Mouse (Mus musculus): ENCODE results near the gene Pias4. TPM values are rescaled to one million over a fixed set of nuclear protein-coding genes. Genes with fewer than 3 reads are reported as not detected.
A peak's percentile ranks its signal among the peaks of the same experiment; 100 is the strongest.

Pias4 gene
- polyA plus RNA-seq, 1 experiment = 36.8 TPM

DNA sequence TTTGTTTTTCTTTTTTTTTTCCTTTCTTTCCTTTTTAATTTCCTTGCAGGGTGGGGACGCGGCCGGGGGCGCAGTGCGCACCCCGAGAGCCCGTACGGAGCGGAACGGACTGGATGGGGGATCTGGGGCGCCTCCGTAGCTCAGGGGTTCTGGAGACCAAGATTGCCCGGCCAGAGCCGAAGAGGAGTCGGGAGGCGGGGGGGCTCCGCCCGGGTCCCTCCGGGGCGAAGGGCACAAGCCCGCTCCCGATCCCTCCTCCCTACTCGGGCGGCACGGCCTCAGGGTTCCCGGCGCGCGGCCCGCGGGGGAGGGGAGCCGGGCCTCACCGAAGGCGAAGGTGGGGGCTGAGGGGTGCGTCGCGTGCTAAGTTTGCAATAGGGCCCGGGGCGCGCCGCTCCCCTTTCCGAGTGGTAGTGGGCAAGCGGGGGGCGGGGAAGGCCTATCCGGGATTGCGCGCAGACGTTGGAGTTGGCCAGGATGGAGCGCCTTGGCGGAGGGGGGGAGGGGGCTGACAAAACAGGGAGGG is 31.0 kb downstream of the Pias4 start:
- Histone ChIP-seq H3K9ac (ENCODE audit: low read depth, poor library complexity, severe bottlenecking) (peak overlapping the region; percentile 99), H3K4me1 (ENCODE audit: control insufficient read depth, insufficient read depth, low read length) (peaks cover 2% of the 10 kb centered on the region), H3K27ac (ENCODE audit: insufficient read depth, low read length) (peak overlapping the region; percentile 55), H3K36me3 (ENCODE audit: control insufficient read depth, insufficient read depth, low read length, poor library complexity, severe bottlenecking) (no peaks in the 10 kb centered on the region), H3K27me3 (ENCODE audit: control insufficient read depth, insufficient read depth, low read length, poor library complexity, severe bottlenecking) (no peaks in the 10 kb centered on the region), H3K4me3 (ENCODE audit: low read depth, low read length) (peak overlapping the region; percentile 78), H3K9me3 (replicated peaks; ENCODE audit: control insufficient read depth, insufficient read depth, low read length, poor library complexity, severe bottlenecking) (no peaks in the 10 kb centered on the region)
- no peak for TF ChIP-seq POLR2A (IDR thresholded peaks at IDR 0.05; ENCODE audit: insufficient read depth, low read length)
- TF ChIP-seq CTCF (IDR thresholded peaks at IDR 0.05; ENCODE audit: low read depth, low read length) = no peak
- TF ChIP-seq EP300 (IDR thresholded peaks at IDR 0.05; ENCODE audit: insufficient read depth, low read depth, low read length) = no peak

DNA sequence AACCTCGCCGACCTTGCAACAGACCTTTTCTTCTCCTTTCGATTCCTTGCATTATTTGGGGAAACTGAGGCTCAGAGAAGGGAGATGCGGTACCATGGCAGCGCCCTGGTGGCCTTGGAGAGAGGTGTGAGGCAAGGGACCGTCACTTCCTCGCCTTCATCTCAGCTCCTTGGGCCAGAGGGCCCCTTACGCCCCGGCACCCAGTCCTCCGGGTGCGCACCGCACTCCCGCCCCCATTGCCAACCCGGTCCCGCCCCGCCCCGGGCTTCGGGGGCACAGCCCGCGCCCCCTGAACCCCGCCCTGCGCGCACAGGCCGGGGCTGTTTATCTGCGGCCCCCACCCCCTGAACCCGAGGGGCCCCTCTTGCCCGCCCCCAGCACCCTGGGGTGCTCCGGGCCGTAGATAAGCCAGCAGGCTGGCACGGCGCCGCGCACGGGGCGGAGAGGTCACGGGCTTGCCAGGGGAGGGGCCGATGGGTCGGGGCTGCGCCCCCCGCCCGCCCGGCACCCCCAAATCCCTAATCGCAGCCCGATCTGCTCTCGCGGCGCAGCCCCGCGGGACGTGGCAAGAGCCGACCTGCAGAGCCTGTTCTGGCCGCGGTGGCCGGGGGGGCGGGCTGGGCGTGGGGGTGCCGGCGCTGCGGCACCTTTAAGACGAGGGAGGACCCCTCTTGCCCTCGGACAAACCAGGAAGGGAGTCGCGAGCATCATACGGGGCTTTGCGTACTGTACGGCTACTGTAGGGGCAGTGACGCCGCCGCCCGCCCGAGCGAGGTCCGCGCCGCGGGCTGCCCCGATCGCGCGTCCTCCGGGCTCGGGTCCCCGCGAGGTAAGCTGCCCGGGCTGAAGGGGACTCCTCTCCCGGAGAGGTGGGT is 31.7 kb downstream of the Pias4 start:
- TF ChIP-seq POLR2A (IDR thresholded peaks at IDR 0.05; ENCODE audit: insufficient read depth, low read length) (no peak), CTCF (IDR thresholded peaks at IDR 0.05; ENCODE audit: low read depth, low read length) (no peak), EP300 (IDR thresholded peaks at IDR 0.05; ENCODE audit: insufficient read depth, low read depth, low read length) (no peak)
- H3K4me1 ChIP-seq (ENCODE audit: control insufficient read depth, insufficient read depth, low read length) = peaks cover 2% of the 10 kb centered on the region
- H3K4me3 ChIP-seq (ENCODE audit: low read depth, low read length) = peak overlapping the region; percentile 78
- no peaks in the 10 kb centered on the region for H3K27me3 ChIP-seq (ENCODE audit: control insufficient read depth, insufficient read depth, low read length, poor library complexity, severe bottlenecking)
- no peaks in the 10 kb centered on the region for H3K9me3 ChIP-seq (replicated peaks; ENCODE audit: control insufficient read depth, insufficient read depth, low read length, poor library complexity, severe bottlenecking)
- no peaks in the 10 kb centered on the region for H3K36me3 ChIP-seq (ENCODE audit: control insufficient read depth, insufficient read depth, low read length, poor library complexity, severe bottlenecking)
- H3K27ac ChIP-seq (ENCODE audit: insufficient read depth, low read length) = peak overlapping the region; percentile 55
- peak overlapping the region; percentile 99 for H3K9ac ChIP-seq (ENCODE audit: low read depth, poor library complexity, severe bottlenecking)

DNA sequence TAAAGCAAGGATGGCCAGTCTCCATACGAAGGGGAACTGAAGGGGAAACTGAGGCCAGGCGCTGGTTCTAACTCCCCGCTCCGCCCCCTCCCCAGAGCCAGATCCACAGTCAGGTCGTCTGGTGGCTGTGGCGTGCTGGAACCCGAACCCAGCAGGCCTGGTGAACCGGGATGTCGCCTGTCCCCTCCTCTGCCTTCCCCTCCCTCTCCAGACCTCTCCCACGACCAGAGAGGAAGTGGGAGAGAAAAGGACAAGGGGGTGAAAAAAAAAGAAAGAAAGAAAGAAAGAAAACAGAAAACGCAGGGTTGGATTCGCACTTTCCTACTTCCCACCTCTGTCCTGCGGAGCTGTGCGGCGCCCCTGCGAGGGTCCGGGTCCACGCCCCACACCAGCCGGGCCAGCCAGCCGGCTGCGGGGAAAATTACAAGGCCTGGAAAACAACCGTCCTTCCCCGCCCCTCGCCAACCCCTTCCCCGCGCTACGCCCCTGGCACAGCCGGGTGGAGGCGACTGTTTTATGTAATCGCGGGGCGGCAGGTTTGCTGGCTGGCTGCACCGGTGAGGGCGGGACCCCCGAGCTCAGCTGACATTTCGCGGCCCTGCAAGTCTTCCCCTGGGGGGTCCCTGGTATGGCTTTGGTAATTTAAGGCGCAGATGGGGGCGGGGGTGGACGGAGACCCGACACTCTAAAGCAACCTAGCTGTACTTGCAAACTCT is 32.6 kb downstream of the Pias4 start, which contains the start of gene Zbtb7a:
Zbtb7a (plus strand) TSS at position 255 of the 716 bp plus-strand sequence.
- TF ChIP-seq POLR2A (IDR thresholded peaks at IDR 0.05; ENCODE audit: insufficient read depth, low read length) (no peak), CTCF (IDR thresholded peaks at IDR 0.05; ENCODE audit: low read depth, low read length) (no peak), EP300 (IDR thresholded peaks at IDR 0.05; ENCODE audit: insufficient read depth, low read depth, low read length) (no peak)

DNA sequence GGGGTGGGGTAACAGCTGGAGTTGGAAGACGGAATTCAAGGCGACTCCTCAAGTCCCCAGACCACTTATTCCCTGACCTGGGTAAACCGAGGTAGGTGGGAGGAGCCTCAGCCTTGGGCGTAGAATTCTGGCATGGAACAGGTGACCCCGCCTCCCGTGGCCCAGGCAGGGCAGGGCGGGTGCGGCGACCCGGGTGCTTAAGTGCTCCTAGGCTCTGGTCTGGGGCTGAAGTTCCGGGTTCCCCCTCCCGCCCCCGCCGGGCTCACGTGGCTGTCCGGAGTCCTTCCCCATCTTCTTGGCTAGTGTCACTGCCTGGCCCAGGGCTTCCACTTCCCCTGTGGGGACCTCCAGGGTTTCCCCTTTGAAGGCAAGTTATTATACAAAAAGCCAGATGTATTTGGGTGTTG is 33.5 kb downstream of the Pias4 start:
- no peaks in the 10 kb centered on the region for H3K27me3 ChIP-seq (ENCODE audit: control insufficient read depth, insufficient read depth, low read length, poor library complexity, severe bottlenecking)
- TF ChIP-seq EP300 (IDR thresholded peaks at IDR 0.05; ENCODE audit: insufficient read depth, low read depth, low read length) (no peak), POLR2A (IDR thresholded peaks at IDR 0.05; ENCODE audit: insufficient read depth, low read length) (no peak), CTCF (IDR thresholded peaks at IDR 0.05; ENCODE audit: low read depth, low read length) (no peak)

More for the DNA sequence above, 32.6 kb downstream of the Pias4 start, which contains the start of gene Zbtb7a:
- H3K4me3 ChIP-seq (ENCODE audit: low read depth, low read length) = peak within 1 kb of the TSS; percentile 78
- H3K9me3 ChIP-seq (replicated peaks; ENCODE audit: control insufficient read depth, insufficient read depth, low read length, poor library complexity, severe bottlenecking) = no peaks in the 10 kb centered on the region
- H3K27ac ChIP-seq (ENCODE audit: insufficient read depth, low read length) = no peak within 1 kb of the TSS
- H3K27me3 ChIP-seq (ENCODE audit: control insufficient read depth, insufficient read depth, low read length, poor library complexity, severe bottlenecking) = no peaks in the 10 kb centered on the region
- H3K36me3 ChIP-seq (ENCODE audit: control insufficient read depth, insufficient read depth, low read length, poor library complexity, severe bottlenecking) = no peaks in the 10 kb centered on the region
- peak within 1 kb of the TSS; percentile 99 for H3K9ac ChIP-seq (ENCODE audit: low read depth, poor library complexity, severe bottlenecking)
- H3K4me1 ChIP-seq (ENCODE audit: control insufficient read depth, insufficient read depth, low read length) = peaks cover 4% of the 10 kb centered on the region

DNA sequence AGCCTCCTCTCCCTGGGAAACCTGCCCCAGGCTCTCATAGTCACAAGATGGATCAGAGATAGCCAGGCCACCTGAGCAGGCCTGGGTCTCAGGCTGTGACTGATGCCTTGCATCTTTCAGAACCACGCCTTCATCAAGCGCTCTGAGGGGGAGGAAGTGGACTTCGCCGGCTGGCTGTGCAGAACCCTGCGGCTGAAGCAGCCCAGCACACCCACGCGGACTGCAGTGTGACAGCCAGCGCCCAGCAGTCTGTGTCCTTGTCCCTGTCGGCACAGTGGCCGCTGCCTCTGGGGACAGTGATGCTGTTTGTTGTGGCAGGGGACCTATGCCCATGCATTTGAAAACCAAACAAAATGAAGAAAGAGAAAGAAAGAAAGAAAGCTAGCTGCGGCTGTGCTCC is 44.2 kb downstream of the Pias4 start:
- Histone ChIP-seq H3K36me3 (ENCODE audit: control insufficient read depth, insufficient read depth, low read length, poor library complexity, severe bottlenecking) (peaks cover 9% of the 10 kb centered on the region; the same call in 1 of the 2 replicates), H3K4me1 (ENCODE audit: control insufficient read depth, insufficient read depth, low read length) (no peaks in the 10 kb centered on the region), H3K4me3 (ENCODE audit: low read depth, low read length) (no peak overlapping the region), H3K27ac (ENCODE audit: insufficient read depth, low read length) (no peak overlapping the region), H3K9ac (ENCODE audit: low read depth, poor library complexity, severe bottlenecking) (no peak overlapping the region), H3K27me3 (ENCODE audit: control insufficient read depth, insufficient read depth, low read length, poor library complexity, severe bottlenecking) (no peaks in the 10 kb centered on the region), H3K9me3 (replicated peaks; ENCODE audit: control insufficient read depth, insufficient read depth, low read length, poor library complexity, severe bottlenecking) (no peaks in the 10 kb centered on the region)
- TF ChIP-seq POLR2A (IDR thresholded peaks at IDR 0.05; ENCODE audit: insufficient read depth, low read length) (no peak), CTCF (IDR thresholded peaks at IDR 0.05; ENCODE audit: low read depth, low read length) (no peak), EP300 (IDR thresholded peaks at IDR 0.05; ENCODE audit: insufficient read depth, low read depth, low read length) (no peak)

More for the DNA sequence above, 33.5 kb downstream of the Pias4 start:
- Histone ChIP-seq H3K9me3 (replicated peaks; ENCODE audit: control insufficient read depth, insufficient read depth, low read length, poor library complexity, severe bottlenecking) (no peaks in the 10 kb centered on the region), H3K36me3 (ENCODE audit: control insufficient read depth, insufficient read depth, low read length, poor library complexity, severe bottlenecking) (no peaks in the 10 kb centered on the region), H3K27ac (ENCODE audit: insufficient read depth, low read length) (no peak overlapping the region), H3K4me3 (ENCODE audit: low read depth, low read length) (peak overlapping the region; percentile 73), H3K4me1 (ENCODE audit: control insufficient read depth, insufficient read depth, low read length) (peaks cover 6% of the 10 kb centered on the region), H3K9ac (ENCODE audit: low read depth, poor library complexity, severe bottlenecking) (peak overlapping the region; percentile 99)
